Mouse (Mus musculus) liver, embryonic 14.5 days (tissue): ENCODE measurements at regions not wholly inside any gene's neighbourhood (a gene's known extent, or its start where the extent isn't known, plus 50 kb on each side); places are given as distances from the start of the nearest gene placed in this dataset.
"Not testable (repeated sequence)": the region's sequence is repeated elsewhere in the genome, so short reads cannot be mapped to it uniquely, and the experiment has no call there.

Experiments
- ATAC-seq: fragments of 200-750 bp; cut with Nextera tagmentation; 2 replicates; pipeline ENCODE4 v1.8.0; 2017; ENCODE audit warnings: moderate number of reproducible peaks, mild to moderate bottlenecking, moderate library complexity; ENCODE audit not compliant: insufficient read depth
- DNase-seq, 3 experiments: peaks; one replicate each; pipeline ENCODE4 v3.0.0-alpha.2; 2012 to 2013; ENCODE audit warnings: low read depth in 3 of 3, low spot score in 3 of 3
- H3K27ac ChIP-seq: fragments of 300-500 bp; sonication (generic); 2 replicates; pipeline ENCODE4 v1.5.1; 2014; ENCODE audit warnings: moderate library complexity, mild to moderate bottlenecking, control low read depth, inconsistent platforms
- H3K27me3 ChIP-seq: fragments of 300-500 bp; sonication (generic); 2 replicates; pipeline ENCODE4 v1.6.1; 2014; ENCODE audit warnings: mild to moderate bottlenecking, low read length, moderate library complexity; ENCODE audit not compliant: control insufficient read depth, insufficient read depth
- H3K36me3 ChIP-seq: fragments of 300-500 bp; sonication (generic); replicated peaks from 2 replicates; pipeline ENCODE4 v1.6.1; 2014; ENCODE audit warnings: low read depth; ENCODE audit not compliant: control insufficient read depth, insufficient read depth
- H3K4me1 ChIP-seq, 2 experiments: fragments of 200-500 bp in 1 of 2; fragments of 300-500 bp in 1 of 2; sonication (generic) in 1 of 2; replicated peaks; 2 replicates each; pipeline ENCODE4 v1.6.1; 2012 to 2014; ENCODE audit warnings: antibody characterized with exemption in 1 of 2, inconsistent platforms in 1 of 2, low read length in 1 of 2; ENCODE audit not compliant: control insufficient read depth in 2 of 2, insufficient read depth in 2 of 2
- H3K4me2 ChIP-seq: fragments of 300-500 bp; sonication (generic); 2 replicates; pipeline ENCODE4 v1.6.1; 2014; ENCODE audit warnings: low read depth, mild to moderate bottlenecking, control low read depth, moderate library complexity
- H3K4me3 ChIP-seq, 2 experiments: fragments of 200-500 bp in 1 of 2; fragments of 300-500 bp in 1 of 2; sonication (generic) in 1 of 2; 2 replicates each; pipeline ENCODE4 v1.5.1; 2012 to 2014; ENCODE audit warnings: low read depth in 2 of 2, low read length in 2 of 2, mild to moderate bottlenecking in 2 of 2, control low read depth in 1 of 2, inconsistent platforms in 1 of 2, moderate library complexity in 1 of 2; ENCODE audit not compliant: insufficient read depth in 1 of 2
- H3K9ac ChIP-seq: fragments of 300-500 bp; sonication (generic); replicated peaks from 2 replicates; pipeline ENCODE4 v1.6.1; 2014; ENCODE audit warnings: mild to moderate bottlenecking, control low read depth, moderate library complexity
- H3K9me3 ChIP-seq: fragments of 300-500 bp; sonication (generic); 2 replicates; pipeline ENCODE4 v1.6.1; 2016; ENCODE audit warnings: low read length, mixed read lengths; ENCODE audit not compliant: control insufficient read depth
- CTCF ChIP-seq: IDR thresholded peaks from 2 replicates; pipeline ENCODE4 v1.5.1; 2016; ENCODE audit warnings: antibody characterized with exemption, low read depth, control low read depth
- EP300 ChIP-seq: IDR thresholded peaks from 2 replicates; pipeline ENCODE4 v1.6.1; 2016; ENCODE audit warnings: antibody characterized with exemption, low read depth
- WGBS: fragments of 180-500 bp; shearing (Covaris S2); extraction: QIAGEN DNeasy Blood & Tissue Kit; methylation state at CpG from one replicate; pipeline ENCODE4 v1.1.7; 2014; ENCODE audit not compliant: insufficient replicate concordance; 5-methylcytosine and 5-hydroxymethylcytosine counted together

DNA sequence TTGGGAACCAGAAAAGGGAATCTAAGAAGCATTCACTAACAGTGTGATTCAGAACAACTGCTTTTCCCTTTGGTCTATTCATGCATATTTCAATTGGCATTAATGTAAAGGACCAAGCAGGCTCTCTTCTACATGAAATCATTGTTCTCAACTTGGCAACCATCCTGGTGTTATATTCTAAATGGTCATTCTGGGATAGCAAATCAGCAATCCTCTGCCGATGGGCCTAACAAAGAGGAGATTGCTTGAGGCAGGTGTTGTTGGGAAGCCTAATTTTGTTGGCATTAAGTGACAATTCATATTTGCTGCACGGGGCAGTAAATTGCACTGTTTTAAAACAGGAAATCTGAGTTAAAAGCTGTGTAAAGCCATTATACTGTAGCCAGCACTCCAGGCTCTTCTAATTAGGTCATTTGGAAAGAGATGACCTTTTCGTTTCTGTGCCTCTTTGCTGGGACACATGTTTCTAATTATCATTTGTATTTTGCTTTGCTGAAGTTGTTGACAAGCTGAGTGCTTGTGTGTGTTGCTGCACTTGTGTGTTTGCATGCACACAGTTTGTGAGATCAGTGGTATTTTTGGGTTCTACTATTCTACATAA is 275.4 kb downstream of the Cetn3 start:
- DNase-seq (no peak), ATAC-seq (no peak)
- no peak overlapping the region for H3K27ac ChIP-seq
- H3K9me3 ChIP-seq = no peaks in the 10 kb centered on the region
- TF ChIP-seq EP300 (no peak), CTCF (no peak)
- no peak overlapping the region for H3K4me2 ChIP-seq
- H3K27me3 ChIP-seq = no peaks in the 10 kb centered on the region
- H3K4me1 ChIP-seq = no peaks in the 10 kb centered on the region
- no peak overlapping the region for H3K9ac ChIP-seq
- no peak overlapping the region for H3K4me3 ChIP-seq
- H3K36me3 ChIP-seq = no peaks in the 10 kb centered on the region
- 39% methylated on average over 3 of the region's 3 CpGs for WGBS

GRCm38 (mm10) chr13:82058872-82059271 is 276.0 kb downstream of the Cetn3 start:
- Histone ChIP-seq H3K27me3 (no peaks in the 10 kb centered on the region), H3K36me3 (no peaks in the 10 kb centered on the region), H3K4me2 (no peak overlapping the region), H3K4me3 (no peak overlapping the region), H3K9me3 (no peaks in the 10 kb centered on the region), H3K9ac (no peak overlapping the region), H3K27ac (no peak overlapping the region), H3K4me1 (no peaks in the 10 kb centered on the region)
- DNase-seq = no peak
- no peak for TF ChIP-seq EP300
- TF ChIP-seq CTCF = no peak
- WGBS = 62% methylated on average over 3 of the region's 3 CpGs
- no peak for ATAC-seq

GRCm38 (mm10) chr13:82059498-82059897 is 276.6 kb downstream of the Cetn3 start:
- H3K27me3 ChIP-seq = no peaks in the 10 kb centered on the region
- no peak overlapping the region for H3K4me3 ChIP-seq
- no peaks in the 10 kb centered on the region for H3K36me3 ChIP-seq
- H3K27ac ChIP-seq = no peak overlapping the region
- H3K9ac ChIP-seq = no peak overlapping the region
- WGBS = 36% methylated on average over 5 of the region's 5 CpGs
- no peak for DNase-seq
- H3K4me1 ChIP-seq = no peaks in the 10 kb centered on the region
- ATAC-seq = no peak
- no peaks in the 10 kb centered on the region for H3K9me3 ChIP-seq
- no peak overlapping the region for H3K4me2 ChIP-seq
- TF ChIP-seq EP300 (no peak), CTCF (no peak)

DNA sequence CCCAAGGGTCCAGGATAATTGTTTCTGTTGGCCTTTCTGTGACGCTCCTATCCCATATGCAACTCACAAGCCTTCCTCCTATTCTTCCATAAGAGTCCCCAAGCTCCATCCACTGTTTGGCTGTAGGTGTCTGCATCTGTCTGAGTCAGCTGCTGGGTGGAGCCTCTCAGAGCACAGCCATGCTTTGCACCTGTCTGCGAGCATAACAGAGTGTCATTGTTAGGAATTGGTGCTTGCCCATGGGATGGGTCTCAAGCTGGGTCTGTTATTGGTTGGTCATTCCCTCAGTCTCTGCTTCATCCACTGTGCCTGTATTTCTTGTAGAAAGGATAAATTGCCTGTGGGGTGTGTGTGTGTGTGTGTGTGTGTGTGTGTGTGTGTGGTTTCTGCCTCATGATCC is 281.0 kb downstream of the Cetn3 start:
- WGBS = 69% methylated on average over 2 of the region's 2 CpGs
- not testable (repeated sequence) for H3K27ac ChIP-seq, H3K9ac ChIP-seq, H3K27me3 ChIP-seq, H3K4me1 ChIP-seq, H3K36me3 ChIP-seq, H3K9me3 ChIP-seq, H3K4me3 ChIP-seq, DNase-seq, H3K4me2 ChIP-seq, ATAC-seq

- H3K4me1 ChIP-seq = no peaks in the 10 kb centered on the region
- 23% methylated on average over 1 of the region's 1 CpGs for WGBS
- H3K4me3 ChIP-seq = no peak overlapping the region
- H3K9ac ChIP-seq = no peak overlapping the region
- no peaks in the 10 kb centered on the region for H3K36me3 ChIP-seq
- H3K27ac ChIP-seq = no peak overlapping the region
- H3K27me3 ChIP-seq = no peaks in the 10 kb centered on the region
- DNase-seq (no peak), ATAC-seq (no peak)
- no peak overlapping the region for H3K4me2 ChIP-seq
- no peaks in the 10 kb centered on the region for H3K9me3 ChIP-seq
- TF ChIP-seq EP300 = no peak
- no peak for TF ChIP-seq CTCF
These were observed 283.3 kb downstream of the Cetn3 start for GRCm38 (mm10) chr13:82066174-82066573.
